ENCODE assay signal across 7 mouse cellular contexts in genomic region chr6:5297321-5298091, GRCm38 (mm10). TPM values are rescaled to one million over a fixed set of nuclear protein-coding genes. Genes with fewer than 3 reads are reported as not detected.
DNase-seq lines count a peak whose midpoint lies in the region; ATAC-seq and TF ChIP-seq lines count a peak whose summit lies in the region.

No protein-coding gene starts in this region.

- ATAC-seq in forebrain, embryonic 12.5 days (ENCODE audit: low FRiP score): peak; percentile 79
- peak; percentile 90 to 91 for ATAC-seq in hematopoietic stem cell, adult 5-6 weeks (replicated peaks in 1 of 2; ENCODE audit: insufficient read depth in 1 of 2, low FRiP score in 2 of 2, low TSS enrichment in 1 of 2, low read depth in 1 of 2, poor library complexity in 2 of 2, severe bottlenecking in 2 of 2)
- peak; percentile 58 for ATAC-seq in midbrain, embryonic 11.5 days (ENCODE audit: low FRiP score)

- H3K9ac ChIP-seq in ES-E14 (ENCODE audit: insufficient read depth, low read depth, low read length, poor library complexity, severe bottlenecking): peak overlapping the region; percentile 16; the same call in 1 of the 2 replicates
- H3K9ac ChIP-seq in forebrain, embryonic 12.5 days: peak overlapping the region; percentile 83
- peak overlapping the region; percentile 72 for H3K9ac ChIP-seq in midbrain, embryonic 11.5 days (ENCODE audit: low read length)

- 0 out of 2 replicates have a peak, but pooled peaks cover 3% of the 10 kb centered on the region for H3K27me3 ChIP-seq in forebrain, embryonic 12.5 days
- no peaks in the 10 kb centered on the region for H3K27me3 ChIP-seq in limb, embryonic 10.5 days (ENCODE audit: low read depth, poor library complexity, severe bottlenecking)
- 0 out of 2 replicates have a peak, but pooled peaks cover 2% of the 10 kb centered on the region for H3K27me3 ChIP-seq in midbrain, embryonic 11.5 days (ENCODE audit: control insufficient read depth, insufficient read depth, low read length)
- no peaks in the 10 kb centered on the region for H3K27me3 ChIP-seq in spleen, adult 2 months (ENCODE audit: control insufficient read depth, insufficient read depth, low read length)

- in situ Hi-C loops in ES-E14 (cut with MboI; ENCODE audit: low sequenced_read_pairs in 2 of 2, unreplicated experiment in 2 of 2): no loop called here

- H3K9me3 ChIP-seq in ES-E14 (ENCODE audit: control insufficient read depth, insufficient read depth, low read depth, low read length): no peaks in the 10 kb centered on the region
- H3K9me3 ChIP-seq in forebrain, embryonic 12.5 days: no peaks in the 10 kb centered on the region
- H3K9me3 ChIP-seq in limb, embryonic 10.5 days (replicated peaks): no peaks in the 10 kb centered on the region
- H3K9me3 ChIP-seq in midbrain, embryonic 11.5 days (ENCODE audit: control insufficient read depth, low read length): no peaks in the 10 kb centered on the region

- no peaks in the 10 kb centered on the region for H3K36me3 ChIP-seq in ES-E14 (ENCODE audit: control insufficient read depth, insufficient read depth, low read length, poor library complexity, severe bottlenecking)
- no peaks in the 10 kb centered on the region for H3K36me3 ChIP-seq in forebrain, embryonic 12.5 days (replicated peaks)
- no peaks in the 10 kb centered on the region for H3K36me3 ChIP-seq in limb, embryonic 10.5 days
- H3K36me3 ChIP-seq in midbrain, embryonic 11.5 days (ENCODE audit: control insufficient read depth, insufficient read depth, low read length): no peaks in the 10 kb centered on the region
- no peaks in the 10 kb centered on the region for H3K36me3 ChIP-seq in spleen, adult 2 months (ENCODE audit: control insufficient read depth, insufficient read depth, low read length)

- peak; percentile 19 for DNase-seq in ES-E14 (ENCODE audit: low read depth, low spot score)
- peak; percentile 78 for DNase-seq in adrenal gland, postnatal 14 days
- DNase-seq in limb, embryonic 10.5 days (ENCODE audit: low spot score): peak; percentile 56
- peak; percentile 95 for DNase-seq in midbrain, embryonic 11.5 days (ENCODE audit: low spot score, missing footprints)
- DNase-seq in spleen, adult 2 months (ENCODE audit: low read depth in 1 of 2, low spot score in 2 of 2): peak; percentile 49 to 64

- WGBS in forebrain, embryonic 12.5 days: 3% methylated on average over 24 of the region's 25 CpGs
- WGBS in limb, embryonic 10.5 days: 6% methylated on average over 25 of the region's 25 CpGs
- 8% methylated on average over 25 of the region's 25 CpGs for WGBS in midbrain, embryonic 11.5 days
- under 1% methylated on average over 24 of the region's 25 CpGs for WGBS in spleen, adult 2 months

- no peak for TF ChIP-seq CTCF in spleen, adult 2 months (IDR thresholded peaks at IDR 0.05; ENCODE audit: extremely low read depth, insufficient read depth, insufficient read length, insufficient replicate concordance)

- no peak for TF ChIP-seq POLR2A in spleen, adult 2 months (IDR thresholded peaks at IDR 0.05; ENCODE audit: low read depth, low read length)

- peak overlapping the region; percentile 64 to 82 for H3K4me3 ChIP-seq in ES-E14 (ENCODE audit: insufficient read depth in 1 of 2, low read depth in 1 of 2, low read length in 2 of 2, poor library complexity in 1 of 2, severe bottlenecking in 1 of 2)
- H3K4me3 ChIP-seq in forebrain, embryonic 12.5 days (replicated peaks): peak overlapping the region; percentile 64
- H3K4me3 ChIP-seq in limb, embryonic 10.5 days: peak overlapping the region; percentile 82
- H3K4me3 ChIP-seq in midbrain, embryonic 11.5 days (ENCODE audit: low read depth, low read length): peak overlapping the region; percentile 55
- H3K4me3 ChIP-seq in spleen, adult 2 months (ENCODE audit: extremely low read depth, insufficient read depth, insufficient read length): peak overlapping the region; percentile 97

- H3K27ac ChIP-seq in ES-E14 (ENCODE audit: insufficient read depth, low read depth, low read length, poor library complexity, severe bottlenecking): no peak overlapping the region
- peak overlapping the region; percentile 93 for H3K27ac ChIP-seq in forebrain, embryonic 12.5 days
- peak overlapping the region; percentile 96 for H3K27ac ChIP-seq in limb, embryonic 10.5 days
- peak overlapping the region; percentile 26; the same call in 1 of the 2 replicates for H3K27ac ChIP-seq in midbrain, embryonic 11.5 days (ENCODE audit: low read depth, low read length)
- peak overlapping the region; percentile 100 for H3K27ac ChIP-seq in spleen, adult 2 months (ENCODE audit: insufficient read depth, low read length)

- peaks cover 0 to 5% of the 10 kb centered on the region in 2 experiments; a peak in 1 of 4 replicates for H3K4me1 ChIP-seq in ES-E14 (ENCODE audit: control insufficient read depth in 2 of 2, insufficient read depth in 2 of 2, low read length in 2 of 2, poor library complexity in 1 of 2)
- H3K4me1 ChIP-seq in forebrain, embryonic 12.5 days: peaks cover 14% of the 10 kb centered on the region
- peaks cover 5% of the 10 kb centered on the region; the same call in 1 of the 2 replicates for H3K4me1 ChIP-seq in limb, embryonic 10.5 days
- peaks cover 6% of the 10 kb centered on the region; the same call in 1 of the 2 replicates for H3K4me1 ChIP-seq in midbrain, embryonic 11.5 days (ENCODE audit: control insufficient read depth, insufficient read depth, low read length)
- H3K4me1 ChIP-seq in spleen, adult 2 months (ENCODE audit: control insufficient read depth, insufficient read depth, insufficient read length): peaks cover 5% of the 10 kb centered on the region

- peak overlapping the region; percentile 80 for H3K4me2 ChIP-seq in forebrain, embryonic 12.5 days
- peak overlapping the region; percentile 71 for H3K4me2 ChIP-seq in midbrain, embryonic 11.5 days

TF ChIP-seq in ES-E14, 5 proteins besides CTCF, POLR2A, EP300 and RAD21:
- TF ChIP-seq MAFK (IDR thresholded peaks at IDR 0.05; ENCODE audit: insufficient read depth, low read depth, low read length) (no peak), ZNF384 (IDR thresholded peaks at IDR 0.05; ENCODE audit: low read depth, low read length) (no peak), CHD2 (IDR thresholded peaks at IDR 0.05; ENCODE audit: low read depth, low read length) (no peak), HCFC1 (IDR thresholded peaks at IDR 0.05; ENCODE audit: borderline replicate concordance, insufficient read depth, low read length) (no peak), ZC3H11A (IDR thresholded peaks at IDR 0.05; ENCODE audit: borderline replicate concordance, low read depth, low read length) (no peak)

RNA-seq across cellular contexts. Expression of gene Pon2, which starts 0.7 kb away (rescaled TPM):
- 11.1 and 12.7 TPM in 2 replicates for total RNA-seq in ES-E14 (2012; rRNA removed)
- total RNA-seq in adrenal gland, postnatal 14 days (2021): 28.5 and 29.1 TPM in 2 replicates
- polyA plus RNA-seq in forebrain, embryonic 12.5 days (2016; fragmentation: Nextera tagmentation; extraction: Ambion mirVana): 33.8 and 36.9 TPM in 2 replicates
- 24.6 and 36.2 TPM in 2 replicates for total RNA-seq in hematopoietic stem cell, adult 5-6 weeks (2017)
- polyA plus RNA-seq in limb, embryonic 10.5 days (2016; fragmentation: Nextera tagmentation; extraction: Ambion mirVana): 18.9 and 20.1 TPM in 2 replicates
- polyA plus RNA-seq in midbrain, embryonic 11.5 days (2014; fragmentation: Nextera tagmentation; extraction: Ambion mirVana): 23.0 and 28.4 TPM in 2 replicates
- polyA plus RNA-seq in spleen, adult 2 months (2012; rRNA removed): 9.3 and 10.4 TPM in 2 replicates

RNA-seq across cellular contexts. Expression of gene Pon3, which starts 41.4 kb away (rescaled TPM):
- total RNA-seq in ES-E14 (2012; rRNA removed): 2.2 and 2.3 TPM in 2 replicates
- 115 and 118 TPM in 2 replicates for total RNA-seq in adrenal gland, postnatal 14 days (2021)
- polyA plus RNA-seq in forebrain, embryonic 12.5 days (2016; fragmentation: Nextera tagmentation; extraction: Ambion mirVana): 3.3 and 3.7 TPM in 2 replicates
- total RNA-seq in hematopoietic stem cell, adult 5-6 weeks (2017): 18.4 and 26.0 TPM in 2 replicates
- polyA plus RNA-seq in limb, embryonic 10.5 days (2016; fragmentation: Nextera tagmentation; extraction: Ambion mirVana): 5.7 and 7.9 TPM in 2 replicates
- 7.1 TPM in 2 replicates for polyA plus RNA-seq in midbrain, embryonic 11.5 days (2014; fragmentation: Nextera tagmentation; extraction: Ambion mirVana)
- polyA plus RNA-seq in spleen, adult 2 months (2012; rRNA removed): 2.1 and 2.7 TPM in 2 replicates

Comparison
In these comparisons a context has a peak if more than half of its experiments do, and no peak if none do; other contexts are left out.
1. DNase-seq: peak in every context shown above with its lines; median percentile 95 in midbrain, embryonic 11.5 days; 78 in adrenal gland, postnatal 14 days; 56 in spleen, adult 2 months; 56 in limb, embryonic 10.5 days; 19 in ES-E14.
2. H3K9ac ChIP-seq: peak in every context shown above with its lines; median percentile 83 in forebrain, embryonic 12.5 days; 72 in midbrain, embryonic 11.5 days; 16 in ES-E14.